Mouse (Mus musculus) MEL (cell line): ENCODE data around the gene Hikeshi.

ENCODE experiments used
- BHLHE40 ChIP-seq: IDR thresholded peaks from 2 replicates; pipeline ENCODE4 v1.6.1; 2012; ENCODE audit warnings: low read depth, mild to moderate bottlenecking, inconsistent platforms, low read length, improper control_type of control experiment, borderline replicate concordance
- CHD2 ChIP-seq: IDR thresholded peaks from 2 replicates; pipeline ENCODE4 v1.6.1; 2011; ENCODE audit warnings: low read length, improper control_type of control experiment
- CTCF ChIP-seq, 3 experiments: IDR thresholded peaks in 2 of 3; conservative IDR thresholded peaks in 1 of 3; 2 replicates each; pipeline ENCODE4 v1.5.1; 2011 to 2012; ENCODE audit warnings: low read length in 3 of 3, low read depth in 2 of 3, mild to moderate bottlenecking in 2 of 3, improper control_type of control experiment in 1 of 3, inconsistent platforms in 1 of 3, mixed read lengths in 1 of 3, moderate library complexity in 1 of 3; ENCODE audit not compliant: control insufficient read depth in 1 of 3, insufficient read depth in 1 of 3, poor library complexity in 1 of 3, severe bottlenecking in 1 of 3
- E2F4 ChIP-seq: IDR thresholded peaks from 2 replicates; pipeline ENCODE4 v1.6.1; 2011; ENCODE audit warnings: low read depth, low read length, improper control_type of control experiment, borderline replicate concordance
- GATA1 ChIP-seq: IDR thresholded peaks from 2 replicates; pipeline ENCODE4 v1.6.1; 2011; ENCODE audit warnings: low read depth, low read length, improper control_type of control experiment
- JUND ChIP-seq: IDR thresholded peaks from 2 replicates; pipeline ENCODE4 v1.6.1; 2011; ENCODE audit warnings: low read depth, mild to moderate bottlenecking, improper control_type of control experiment, low read length
- MAFK ChIP-seq: IDR thresholded peaks from 2 replicates; pipeline ENCODE4 v1.6.1; 2011; ENCODE audit warnings: low read depth, mild to moderate bottlenecking, low read length, improper control_type of control experiment, borderline replicate concordance
- MAX ChIP-seq: IDR thresholded peaks from 2 replicates; pipeline ENCODE4 v1.6.1; 2011; ENCODE audit warnings: low read length, improper control_type of control experiment
- MXI1 ChIP-seq: IDR thresholded peaks from 2 replicates; pipeline ENCODE4 v1.6.1; 2011; ENCODE audit warnings: mild to moderate bottlenecking, low read depth, low read length, improper control_type of control experiment
- NELFE ChIP-seq: IDR thresholded peaks from 2 replicates; pipeline ENCODE4 v1.6.1; 2011; ENCODE audit warnings: low read depth, low read length, improper control_type of control experiment
- NRF1 ChIP-seq: IDR thresholded peaks from 2 replicates; pipeline ENCODE4 v1.6.1; 2014; ENCODE audit warnings: low read depth, mild to moderate bottlenecking, inconsistent platforms, low read length, improper control_type of control experiment, moderate library complexity; ENCODE audit not compliant: poor library complexity, insufficient read depth, severe bottlenecking
- POLR2A ChIP-seq, 2 experiments: IDR thresholded peaks; 2 replicates each; pipeline ENCODE4 v1.6.1; 2011 to 2012; ENCODE audit warnings: low read length in 2 of 2, mild to moderate bottlenecking in 2 of 2, control low read depth in 1 of 2, improper control_type of control experiment in 1 of 2, low read depth in 1 of 2, moderate library complexity in 1 of 2; ENCODE audit not compliant: control insufficient read depth in 1 of 2, insufficient read depth in 1 of 2, poor library complexity in 1 of 2
- TCF12 ChIP-seq: IDR thresholded peaks from 2 replicates; pipeline ENCODE4 v1.6.1; 2014; ENCODE audit warnings: low read depth, mild to moderate bottlenecking, inconsistent platforms, low read length, improper control_type of control experiment, moderate library complexity
- ZC3H11A ChIP-seq: IDR thresholded peaks from 2 replicates; pipeline ENCODE4 v1.6.1; 2012; ENCODE audit warnings: low read depth, mild to moderate bottlenecking, inconsistent platforms, low read length, improper control_type of control experiment

- TF ChIP-seq CTCF (IDR thresholded peaks at IDR 0.05 in 2 of 3, conservative IDR thresholded peaks at IDR 0.05 in 1 of 3; ENCODE audit: control insufficient read depth in 1 of 3, insufficient read depth in 1 of 3, low read depth in 2 of 3, low read length in 3 of 3, poor library complexity in 1 of 3, severe bottlenecking in 1 of 3) = no peak
- no peak for TF ChIP-seq GATA1
- TF ChIP-seq POLR2A (IDR thresholded peaks at IDR 0.05; ENCODE audit: control insufficient read depth in 1 of 2, insufficient read depth in 1 of 2, low read depth in 1 of 2, low read length in 2 of 2, poor library complexity in 1 of 2) = no peak
- TF ChIP-seq ZC3H11A = no peak
- TF ChIP-seq NRF1 = no peak
- no peak for TF ChIP-seq NELFE
- no peak for TF ChIP-seq BHLHE40
- TF ChIP-seq E2F4 = no peak
- TF ChIP-seq CHD2 = no peak
- TF ChIP-seq MXI1 = peak; percentile 97
- TF ChIP-seq TCF12 = 0 out of 2 replicates have a peak, but pooled peaks have one; percentile 20
- TF ChIP-seq MAFK = no peak
- TF ChIP-seq JUND = no peak
- peak; percentile 88 for TF ChIP-seq MAX
Observed at GRCm38 (mm10) chr7:89979432-89980130, 38.6 kb upstream of the Hikeshi start.
